Mouse (Mus musculus) embryonic facial prominence, embryonic 14.5 days (tissue): Measurements from ENCODE around the gene Smg7. TPM values are rescaled to one million over a fixed set of nuclear protein-coding genes. Genes with fewer than 3 reads are reported as not detected.

ENCODE experiments used
- ATAC-seq: fragments of 200-750 bp; cut with Nextera tagmentation; 2 replicates; pipeline ENCODE4 v1.8.0; 2017; ENCODE audit warnings: low read depth, moderate number of reproducible peaks, moderate TSS enrichment
- DNase-seq: peaks from one replicate; pipeline ENCODE4 v3.0.0-alpha.2; 2015; ENCODE audit warnings: low spot score
- H3K27ac ChIP-seq: fragments of 300-500 bp; sonication (generic); replicated peaks from 2 replicates; pipeline ENCODE4 v1.5.1; 2014; ENCODE audit warnings: low read depth, mild to moderate bottlenecking, low read length, moderate library complexity
- H3K27me3 ChIP-seq: fragments of 300-500 bp; sonication (generic); replicated peaks from 2 replicates; pipeline ENCODE4 v1.6.1; 2014; ENCODE audit warnings: low read length; ENCODE audit not compliant: control insufficient read depth, insufficient read depth
- H3K36me3 ChIP-seq: fragments of 300-500 bp; sonication (generic); 2 replicates; pipeline ENCODE4 v1.6.1; 2014; ENCODE audit warnings: low read length, mixed read lengths; ENCODE audit not compliant: control insufficient read depth, insufficient read depth
- H3K4me1 ChIP-seq: fragments of 300-500 bp; sonication (generic); 2 replicates; pipeline ENCODE4 v1.6.1; 2014; ENCODE audit warnings: antibody characterized with exemption, low read length; ENCODE audit not compliant: control insufficient read depth, insufficient read depth
- H3K4me2 ChIP-seq: fragments of 300-500 bp; sonication (generic); 2 replicates; pipeline ENCODE4 v1.6.1; 2014; ENCODE audit warnings: low read depth, mild to moderate bottlenecking, low read length, moderate library complexity, mixed read lengths
- H3K4me3 ChIP-seq: fragments of 300-500 bp; sonication (generic); 2 replicates; pipeline ENCODE4 v1.5.1; 2014; ENCODE audit warnings: low read depth, mild to moderate bottlenecking, low read length
- H3K9ac ChIP-seq: fragments of 300-500 bp; sonication (generic); 2 replicates; pipeline ENCODE4 v1.6.1; 2014; ENCODE audit warnings: low read depth, mild to moderate bottlenecking, low read length, moderate library complexity, mixed read lengths
- H3K9me3 ChIP-seq: fragments of 300-500 bp; sonication (generic); 2 replicates; pipeline ENCODE4 v1.6.1; 2016; ENCODE audit warnings: low read length; ENCODE audit not compliant: control insufficient read depth
- WGBS: fragments of 180-500 bp; shearing (Covaris S2); extraction: QIAGEN DNeasy Blood & Tissue Kit; methylation state at CpG from one replicate; pipeline ENCODE4 v1.1.7; 2014; 5-methylcytosine and 5-hydroxymethylcytosine counted together
- polyA plus RNA-seq: library from polyadenylated mRNA; unstranded; fragments of >200 nt; fragmentation: Nextera tagmentation; extraction: Ambion mirVana; gene quantifications from 2 replicates; pipeline ENCODE4 v1.2.1, GENCODE M21; 2014

Gene Smg7
- polyA plus RNA-seq, 1 experiment from 2014 or later: 29.5 TPM

- 74% methylated on average over 7 of the region's 7 CpGs for WGBS
- no peak overlapping the region for H3K9ac ChIP-seq
- peaks cover 12% of the 10 kb centered on the region; the same call in 1 of the 2 replicates for H3K4me1 ChIP-seq
- no peak for DNase-seq
- no peak for ATAC-seq
- H3K27me3 ChIP-seq: no peaks in the 10 kb centered on the region
- no peaks in the 10 kb centered on the region for H3K9me3 ChIP-seq
- no peak overlapping the region for H3K4me3 ChIP-seq
- no peaks in the 10 kb centered on the region for H3K36me3 ChIP-seq
- H3K4me2 ChIP-seq: no peak overlapping the region
- no peak overlapping the region for H3K27ac ChIP-seq
Measured at GRCm38 (mm10) chr1:152820911-152821695, 81.3 kb downstream of the Smg7 start.

GRCm38 (mm10) chr1:152819558-152819957, 82.9 kb downstream of the Smg7 start:
- Histone ChIP-seq H3K27me3 (no peaks in the 10 kb centered on the region), H3K4me2 (no peak overlapping the region), H3K27ac (no peak overlapping the region)

GRCm38 (mm10) chr1:152817794-152818193, 84.7 kb downstream of the Smg7 start:
- peak; percentile 67 for DNase-seq
- WGBS: 34% methylated on average over 10 of the region's 10 CpGs
- Histone ChIP-seq H3K9me3 (no peaks in the 10 kb centered on the region), H3K4me1 (peaks cover 17% of the 10 kb centered on the region; the same call in 1 of the 2 replicates), H3K9ac (no peak overlapping the region), H3K27me3 (no peaks in the 10 kb centered on the region), H3K4me2 (no peak overlapping the region), H3K36me3 (no peaks in the 10 kb centered on the region), H3K27ac (0 out of 2 replicates have a peak overlapping the region, but pooled peaks have one; percentile 28), H3K4me3 (no peak overlapping the region)
- ATAC-seq: no peak

More at GRCm38 (mm10) chr1:152819558-152819957, 82.9 kb downstream of the Smg7 start:
- no peak overlapping the region for H3K4me3 ChIP-seq
- 87% methylated on average over 6 of the region's 6 CpGs for WGBS
- H3K4me1 ChIP-seq: peaks cover 17% of the 10 kb centered on the region; the same call in 1 of the 2 replicates
- no peaks in the 10 kb centered on the region for H3K36me3 ChIP-seq
- H3K9me3 ChIP-seq: no peaks in the 10 kb centered on the region
- no peak overlapping the region for H3K9ac ChIP-seq
- DNase-seq (no peak), ATAC-seq (no peak)

GRCm38 (mm10) chr1:152817027-152817769, 85.2 kb downstream of the Smg7 start:
- Histone ChIP-seq H3K9me3 (no peaks in the 10 kb centered on the region), H3K4me3 (no peak overlapping the region), H3K27me3 (no peaks in the 10 kb centered on the region), H3K4me2 (no peak overlapping the region), H3K36me3 (no peaks in the 10 kb centered on the region), H3K27ac (0 out of 2 replicates have a peak overlapping the region, but pooled peaks have one; percentile 28), H3K9ac (no peak overlapping the region), H3K4me1 (peaks cover 17% of the 10 kb centered on the region; the same call in 1 of the 2 replicates)
- 25% methylated on average over 12 of the region's 12 CpGs for WGBS
- peak; percentile 45 for DNase-seq
- no peak for ATAC-seq

- ATAC-seq: peak; percentile 93
Measured at GRCm38 (mm10) chr1:152815265-152815701, 87.2 kb downstream of the Smg7 start.

GRCm38 (mm10) chr1:152810533-152811439, 91.7 kb downstream of the Smg7 start:
- 75% methylated on average over 13 of the region's 13 CpGs for WGBS
- no peak overlapping the region for H3K27ac ChIP-seq
- 0 out of 2 replicates have a peak, but pooled peaks cover 5% of the 10 kb centered on the region for H3K4me1 ChIP-seq
- no peaks in the 10 kb centered on the region for H3K36me3 ChIP-seq
- H3K4me2 ChIP-seq: no peak overlapping the region
- ATAC-seq (no peak; the same call in 1 of the 2 replicates), DNase-seq (no peak)
- no peak overlapping the region for H3K9ac ChIP-seq
- no peak overlapping the region for H3K4me3 ChIP-seq
- H3K27me3 ChIP-seq: no peaks in the 10 kb centered on the region
- H3K9me3 ChIP-seq: no peaks in the 10 kb centered on the region

More at GRCm38 (mm10) chr1:152815265-152815701, 87.2 kb downstream of the Smg7 start:
- no peaks in the 10 kb centered on the region for H3K36me3 ChIP-seq
- H3K9ac ChIP-seq: no peak overlapping the region
- peaks cover 17% of the 10 kb centered on the region; the same call in 1 of the 2 replicates for H3K4me1 ChIP-seq
- no peaks in the 10 kb centered on the region for H3K27me3 ChIP-seq
- no peak overlapping the region for H3K4me3 ChIP-seq
- H3K27ac ChIP-seq: no peak overlapping the region
- no peaks in the 10 kb centered on the region for H3K9me3 ChIP-seq
- WGBS: 28% methylated on average over 5 of the region's 7 CpGs
- peak; percentile 84 for DNase-seq
- peak overlapping the region; percentile 4 for H3K4me2 ChIP-seq

- Histone ChIP-seq H3K4me2 (no peak overlapping the region), H3K27ac (no peak overlapping the region), H3K27me3 (no peaks in the 10 kb centered on the region), H3K9ac (no peak overlapping the region), H3K4me3 (no peak overlapping the region), H3K4me1 (no peaks in the 10 kb centered on the region), H3K9me3 (no peaks in the 10 kb centered on the region), H3K36me3 (no peaks in the 10 kb centered on the region)
- ATAC-seq (peak; percentile 23; the same call in 1 of the 2 replicates), DNase-seq (peak; percentile 48)
- WGBS: 42% methylated on average over 8 of the region's 8 CpGs
Measured at GRCm38 (mm10) chr1:152809541-152810252, 92.7 kb downstream of the Smg7 start.
